Mouse (Mus musculus) lung, embryonic 16.5 days (tissue): ENCODE measurements around the gene Paip2b. TPM values are rescaled to one million over a fixed set of nuclear protein-coding genes. Genes with fewer than 3 reads are reported as not detected.
"Not testable (repeated sequence)": the region's sequence is repeated elsewhere in the genome, so short reads cannot be mapped to it uniquely, and the experiment has no call there.

Source experiments
- ATAC-seq: fragments of 200-750 bp; cut with Nextera tagmentation; 2 replicates; pipeline ENCODE4 v1.8.0; 2017; ENCODE audit warnings: low read depth, mild to moderate bottlenecking, moderate library complexity
- H3K27ac ChIP-seq: fragments of 300-500 bp; sonication (generic); 2 replicates; pipeline ENCODE4 v1.5.1; 2014; ENCODE audit warnings: mild to moderate bottlenecking, control low read depth, low read length
- H3K27me3 ChIP-seq: fragments of 300-500 bp; sonication (generic); 2 replicates; pipeline ENCODE4 v1.6.1; 2014; ENCODE audit warnings: low read depth, low read length, mixed read lengths; ENCODE audit not compliant: control insufficient read depth, insufficient read depth
- H3K36me3 ChIP-seq: fragments of 300-500 bp; sonication (generic); 2 replicates; pipeline ENCODE4 v1.6.1; 2014; ENCODE audit warnings: low read length; ENCODE audit not compliant: control insufficient read depth, insufficient read depth
- H3K4me1 ChIP-seq: fragments of 300-500 bp; sonication (generic); replicated peaks from 2 replicates; pipeline ENCODE4 v1.6.1; 2014; ENCODE audit warnings: low read length, mixed read lengths; ENCODE audit not compliant: control insufficient read depth, insufficient read depth
- H3K4me2 ChIP-seq: fragments of 300-500 bp; sonication (generic); 2 replicates; pipeline ENCODE4 v1.6.1; 2014; ENCODE audit warnings: low read depth, low read length, control low read depth
- H3K4me3 ChIP-seq: fragments of 300-500 bp; sonication (generic); 2 replicates; pipeline ENCODE4 v1.5.1; 2014; ENCODE audit warnings: mild to moderate bottlenecking, low read length, control low read depth
- H3K9ac ChIP-seq: fragments of 300-500 bp; sonication (generic); 2 replicates; pipeline ENCODE4 v1.6.1; 2014; ENCODE audit warnings: low read length, control low read depth
- H3K9me3 ChIP-seq: fragments of 300-500 bp; sonication (generic); 2 replicates; pipeline ENCODE4 v1.6.1; 2016; ENCODE audit warnings: low read length; ENCODE audit not compliant: control insufficient read depth
- WGBS: fragments of 180-500 bp; shearing (Covaris S2); extraction: QIAGEN DNeasy Blood & Tissue Kit; methylation state at CpG from one replicate; pipeline ENCODE4 v1.1.7; 2014; 5-methylcytosine and 5-hydroxymethylcytosine counted together
- polyA plus RNA-seq: library from polyadenylated mRNA; unstranded; fragments of >200 nt; fragmentation: Nextera tagmentation; extraction: Ambion mirVana; gene quantifications from 2 replicates; pipeline ENCODE4 v1.2.1, GENCODE M21; 2015

Gene Paip2b
- polyA plus RNA-seq, 1 experiment from 2014 or later: 18.2 TPM

GRCm38 (mm10) chr6:83846141-83846540 lies 14.6 kb upstream of the Paip2b start:
- no peak for ATAC-seq
- no peaks in the 10 kb centered on the region for H3K36me3 ChIP-seq
- no peak overlapping the region for H3K4me3 ChIP-seq
- WGBS: 84% methylated on average over 2 of the region's 2 CpGs
- H3K4me1 ChIP-seq: no peaks in the 10 kb centered on the region
- no peaks in the 10 kb centered on the region for H3K27me3 ChIP-seq
- no peak overlapping the region for H3K9ac ChIP-seq
- no peak overlapping the region for H3K27ac ChIP-seq
- H3K9me3 ChIP-seq: no peaks in the 10 kb centered on the region
- H3K4me2 ChIP-seq: no peak overlapping the region

GRCm38 (mm10) chr6:83844913-83845312 lies 13.4 kb upstream of the Paip2b start:
- Histone ChIP-seq H3K9ac (no peak overlapping the region), H3K4me1 (no peaks in the 10 kb centered on the region), H3K27me3 (no peaks in the 10 kb centered on the region), H3K4me2 (no peak overlapping the region), H3K36me3 (no peaks in the 10 kb centered on the region), H3K4me3 (no peak overlapping the region), H3K9me3 (no peaks in the 10 kb centered on the region), H3K27ac (no peak overlapping the region)
- 85% methylated on average over 10 of the region's 10 CpGs for WGBS
- ATAC-seq: no peak

GRCm38 (mm10) chr6:83840086-83840485 lies 8.5 kb upstream of the Paip2b start:
- H3K27ac ChIP-seq: no peak overlapping the region
- 67% methylated on average over 6 of the region's 6 CpGs for WGBS
- H3K9me3 ChIP-seq: no peaks in the 10 kb centered on the region
- no peak overlapping the region for H3K9ac ChIP-seq
- peak; percentile 68 for ATAC-seq
- no peak overlapping the region for H3K4me3 ChIP-seq
- no peaks in the 10 kb centered on the region for H3K36me3 ChIP-seq
- no peaks in the 10 kb centered on the region for H3K4me1 ChIP-seq
- no peaks in the 10 kb centered on the region for H3K27me3 ChIP-seq
- no peak overlapping the region for H3K4me2 ChIP-seq

GRCm38 (mm10) chr6:83838046-83838445 lies 6.5 kb upstream of the Paip2b start:
- Histone ChIP-seq H3K36me3 (no peaks in the 10 kb centered on the region), H3K27ac (no peak overlapping the region), H3K4me2 (no peak overlapping the region), H3K9ac (no peak overlapping the region), H3K4me1 (no peaks in the 10 kb centered on the region), H3K9me3 (no peaks in the 10 kb centered on the region), H3K27me3 (no peaks in the 10 kb centered on the region), H3K4me3 (no peak overlapping the region)
- no peak for ATAC-seq
- WGBS: 76% methylated on average over 2 of the region's 2 CpGs

- ATAC-seq: no peak
- 82% methylated on average over 2 of the region's 2 CpGs for WGBS
These were observed 5.3 kb upstream of the Paip2b start for GRCm38 (mm10) chr6:83836826-83837225.

GRCm38 (mm10) chr6:83832393-83832792 lies 852 bp upstream of the Paip2b start:
- H3K9ac ChIP-seq: peak overlapping the region; percentile 25
- peak overlapping the region; percentile 43 for H3K4me3 ChIP-seq
- H3K4me1 ChIP-seq, H3K27me3 ChIP-seq, ATAC-seq, H3K36me3 ChIP-seq, H3K9me3 ChIP-seq: not testable (repeated sequence)
- peak overlapping the region; percentile 76 for H3K27ac ChIP-seq
- peak overlapping the region; percentile 57 for H3K4me2 ChIP-seq
- WGBS: 67% methylated on average over 1 of the region's 1 CpGs

More at GRCm38 (mm10) chr6:83836826-83837225, 5.3 kb upstream of the Paip2b start:
- no peak overlapping the region for H3K4me2 ChIP-seq
- no peaks in the 10 kb centered on the region for H3K4me1 ChIP-seq
- H3K9me3 ChIP-seq: no peaks in the 10 kb centered on the region
- H3K9ac ChIP-seq: no peak overlapping the region
- H3K36me3 ChIP-seq: no peaks in the 10 kb centered on the region
- H3K27me3 ChIP-seq: no peaks in the 10 kb centered on the region
- no peak overlapping the region for H3K27ac ChIP-seq
- no peak overlapping the region for H3K4me3 ChIP-seq

GRCm38 (mm10) chr6:83830941-83831605 lies 468 bp downstream of the Paip2b start:
- ATAC-seq: peak; percentile 75; the same call in 1 of the 2 replicates
- Histone ChIP-seq H3K36me3 (no peaks in the 10 kb centered on the region), H3K27me3 (no peaks in the 10 kb centered on the region), H3K9ac (peak overlapping the region; percentile 77), H3K27ac (peak overlapping the region; percentile 86), H3K4me2 (peak overlapping the region; percentile 96), H3K4me1 (peaks cover 3% of the 10 kb centered on the region; the same call in 1 of the 2 replicates), H3K9me3 (no peaks in the 10 kb centered on the region), H3K4me3 (peak overlapping the region; percentile 67)
- under 1% methylated on average over 35 of the region's 35 CpGs for WGBS

- Histone ChIP-seq H3K9ac (no peak overlapping the region), H3K27ac (no peak overlapping the region), H3K9me3 (peaks cover 3% of the 10 kb centered on the region; the same call in 1 of the 2 replicates), H3K27me3 (no peaks in the 10 kb centered on the region), H3K4me2 (no peak overlapping the region), H3K36me3 (0 out of 2 replicates have a peak, but pooled peaks cover 4% of the 10 kb centered on the region), H3K4me1 (0 out of 2 replicates have a peak, but pooled peaks cover 3% of the 10 kb centered on the region), H3K4me3 (no peak overlapping the region)
- ATAC-seq: no peak
- WGBS: 32% methylated on average over 2 of the region's 2 CpGs
These were observed 9.7 kb downstream of the Paip2b start for GRCm38 (mm10) chr6:83821856-83822255.

- H3K9me3 ChIP-seq: peaks cover 6% of the 10 kb centered on the region; the same call in 1 of the 2 replicates
- H3K36me3 ChIP-seq: peaks cover 4% of the 10 kb centered on the region; the same call in 1 of the 2 replicates
- H3K27ac ChIP-seq: no peak overlapping the region
- 81% methylated on average over 2 of the region's 2 CpGs for WGBS
- no peak overlapping the region for H3K4me3 ChIP-seq
- H3K9ac ChIP-seq: no peak overlapping the region
- no peak overlapping the region for H3K4me2 ChIP-seq
- ATAC-seq: no peak
- H3K27me3 ChIP-seq: no peaks in the 10 kb centered on the region
- 0 out of 2 replicates have a peak, but pooled peaks cover 3% of the 10 kb centered on the region for H3K4me1 ChIP-seq
These were observed 10.6 kb downstream of the Paip2b start for GRCm38 (mm10) chr6:83820727-83821515.
